Mouse (Mus musculus) midbrain, embryonic 14.5 days (tissue): ENCODE results near the gene Zfp607b. TPM values are rescaled to one million over a fixed set of nuclear protein-coding genes. Genes with fewer than 3 reads are reported as not detected.

Experiments
- ATAC-seq: fragments of 200-750 bp; cut with Nextera tagmentation; 2 replicates; pipeline ENCODE4 v1.8.0; 2017; ENCODE audit warnings: moderate number of reproducible peaks, moderate library complexity; ENCODE audit not compliant: low FRiP score, low TSS enrichment
- DNase-seq: peaks from one replicate; pipeline ENCODE4 v3.0.0-alpha.2; 2015
- H3K27ac ChIP-seq: fragments of 300-500 bp; sonication (generic); replicated peaks from 2 replicates; pipeline ENCODE4 v1.5.1; 2014; ENCODE audit warnings: mild to moderate bottlenecking, low read depth, low read length, moderate library complexity
- H3K27me3 ChIP-seq: fragments of 300-500 bp; sonication (generic); 2 replicates; pipeline ENCODE4 v1.6.1; 2014; ENCODE audit warnings: low read length, control low read depth, mixed read lengths; ENCODE audit not compliant: control insufficient read depth, insufficient read depth
- H3K36me3 ChIP-seq: fragments of 300-500 bp; sonication (generic); 2 replicates; pipeline ENCODE4 v1.6.1; 2014; ENCODE audit warnings: low read length, control low read depth; ENCODE audit not compliant: control insufficient read depth, insufficient read depth
- H3K4me1 ChIP-seq: fragments of 300-500 bp; sonication (generic); 2 replicates; pipeline ENCODE4 v1.6.1; 2014; ENCODE audit warnings: mild to moderate bottlenecking, antibody characterized with exemption, low read length, control low read depth; ENCODE audit not compliant: control insufficient read depth, insufficient read depth
- H3K4me2 ChIP-seq: fragments of 300-500 bp; sonication (generic); 2 replicates; pipeline ENCODE4 v1.6.1; 2014; ENCODE audit warnings: mild to moderate bottlenecking, low read length, moderate library complexity
- H3K4me3 ChIP-seq: fragments of 300-500 bp; sonication (generic); replicated peaks from 2 replicates; pipeline ENCODE4 v1.5.1; 2014; ENCODE audit warnings: low read depth, low read length
- H3K9ac ChIP-seq: fragments of 300-500 bp; sonication (generic); replicated peaks from 2 replicates; pipeline ENCODE4 v1.6.1; 2014; ENCODE audit warnings: mild to moderate bottlenecking, low read length, moderate library complexity
- H3K9me3 ChIP-seq: fragments of 300-500 bp; sonication (generic); 2 replicates; pipeline ENCODE4 v1.6.1; 2016; ENCODE audit warnings: low read length, control low read depth, mixed read lengths; ENCODE audit not compliant: control insufficient read depth
- WGBS: fragments of 180-500 bp; shearing (Covaris S2); extraction: QIAGEN DNeasy Blood & Tissue Kit; methylation state at CpG from one replicate; pipeline ENCODE4 v1.1.7; 2014; 5-methylcytosine and 5-hydroxymethylcytosine counted together
- polyA plus RNA-seq: library from polyadenylated mRNA; unstranded; fragments of >200 nt; fragmentation: Nextera tagmentation; extraction: Ambion mirVana; gene quantifications from 2 replicates; pipeline ENCODE4 v1.2.1, GENCODE M21; 2014

Zfp607b gene
- polyA plus RNA-seq, 1 experiment from 2014 or later = 15.1 TPM

- Histone ChIP-seq H3K36me3 (peaks cover 47% of the 10 kb centered on the region), H3K9me3 (no peaks in the 10 kb centered on the region), H3K4me1 (peaks cover 11% of the 10 kb centered on the region; the same call in 1 of the 2 replicates), H3K4me2 (no peak overlapping the region), H3K9ac (no peak overlapping the region), H3K4me3 (no peak overlapping the region), H3K27me3 (no peaks in the 10 kb centered on the region), H3K27ac (no peak overlapping the region)
- ATAC-seq (no peak), DNase-seq (no peak)
- WGBS = 81% methylated on average over 11 of the region's 11 CpGs
Observed at GRCm38 (mm10) chr7:27655545-27655944, 33.6 kb upstream of the Zfp607b start.

DNA sequence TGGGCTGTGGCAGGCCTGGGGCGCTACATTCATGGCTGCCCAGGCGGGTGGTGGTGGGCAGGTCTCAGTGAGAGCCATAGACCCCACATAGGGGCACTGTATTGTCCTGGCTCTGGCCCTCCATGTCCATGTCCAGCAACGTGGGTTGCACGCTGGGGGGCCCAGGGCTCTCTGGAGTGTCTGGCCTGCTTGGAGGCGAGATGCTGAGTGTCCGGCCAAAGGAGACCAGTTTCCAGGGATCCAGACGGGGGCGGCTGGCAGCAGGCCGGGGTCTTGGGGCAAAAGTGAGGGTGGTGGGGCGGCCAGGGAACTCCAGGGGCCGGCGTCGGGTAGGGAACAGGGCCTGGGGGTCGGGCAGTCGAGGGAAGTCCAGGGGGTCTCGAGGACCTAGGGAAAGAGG is 32.5 kb upstream of the Zfp607b start:
- no peak overlapping the region for H3K9ac ChIP-seq
- no peaks in the 10 kb centered on the region for H3K9me3 ChIP-seq
- no peak for ATAC-seq
- H3K4me2 ChIP-seq = no peak overlapping the region
- 89% methylated on average over 16 of the region's 16 CpGs for WGBS
- DNase-seq = no peak
- peaks cover 11% of the 10 kb centered on the region; the same call in 1 of the 2 replicates for H3K4me1 ChIP-seq
- no peak overlapping the region for H3K27ac ChIP-seq
- no peaks in the 10 kb centered on the region for H3K27me3 ChIP-seq
- peaks cover 57% of the 10 kb centered on the region for H3K36me3 ChIP-seq
- H3K4me3 ChIP-seq = no peak overlapping the region

GRCm38 (mm10) chr7:27657824-27658395 is 31.2 kb upstream of the Zfp607b start:
- Histone ChIP-seq H3K36me3 (peaks cover 65% of the 10 kb centered on the region), H3K4me1 (peaks cover 10% of the 10 kb centered on the region; the same call in 1 of the 2 replicates)

DNA sequence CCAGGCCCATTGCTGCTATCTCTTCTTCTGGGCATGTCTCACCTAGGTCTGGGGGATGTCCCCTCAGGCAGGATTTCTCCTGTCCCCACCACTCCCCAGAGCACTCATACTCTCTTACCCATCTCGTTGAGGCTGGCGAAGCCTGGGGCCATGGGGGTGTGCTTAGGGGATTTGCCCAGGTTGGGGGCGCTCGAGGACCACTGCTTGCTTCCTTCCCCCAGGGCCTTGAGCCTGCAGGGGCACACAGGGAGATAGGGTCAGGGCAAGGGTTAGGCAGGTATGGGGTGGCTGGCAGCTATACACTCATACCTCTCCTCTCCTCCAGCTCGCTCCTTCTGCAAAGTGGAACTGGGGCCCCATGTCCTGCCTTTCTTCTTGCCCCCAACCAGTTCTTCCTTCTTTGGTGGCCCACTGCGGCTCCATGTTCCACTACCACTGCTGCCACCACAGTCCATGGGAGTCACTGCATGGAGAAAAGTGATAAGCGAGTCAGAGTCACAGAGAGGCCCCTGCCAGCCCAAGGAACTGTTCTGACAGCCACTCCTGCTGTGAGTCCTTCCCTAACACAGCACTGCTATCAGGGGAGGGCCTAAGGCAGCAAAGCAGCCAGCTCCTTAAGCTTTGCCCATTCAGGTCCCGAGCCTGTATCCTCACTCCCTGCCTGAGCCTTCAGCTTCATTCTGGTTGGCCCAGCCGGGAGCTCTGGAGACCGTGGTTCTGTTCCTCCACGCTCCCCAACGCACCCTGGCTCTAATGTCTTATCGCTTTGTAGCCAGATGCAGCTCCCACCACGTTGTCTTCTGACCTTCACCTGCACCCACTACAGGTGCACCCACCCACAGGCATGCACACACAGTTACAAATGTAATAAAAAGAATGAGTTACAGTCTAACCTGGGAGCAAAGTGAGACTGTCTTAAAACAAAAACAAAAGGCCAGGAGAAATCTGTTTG is 30.2 kb upstream of the Zfp607b start:
- Histone ChIP-seq H3K9ac (no peak overlapping the region), H3K27ac (no peak overlapping the region), H3K27me3 (no peaks in the 10 kb centered on the region), H3K4me2 (no peak overlapping the region), H3K9me3 (no peaks in the 10 kb centered on the region), H3K36me3 (peaks cover 69% of the 10 kb centered on the region), H3K4me3 (no peak overlapping the region), H3K4me1 (peaks cover 6% of the 10 kb centered on the region; the same call in 1 of the 2 replicates)
- WGBS = 65% methylated on average over 14 of the region's 14 CpGs
- no peak for ATAC-seq
- DNase-seq = no peak

More at GRCm38 (mm10) chr7:27657824-27658395, 31.2 kb upstream of the Zfp607b start:
- ATAC-seq (no peak), DNase-seq (no peak)
- H3K27me3 ChIP-seq = no peaks in the 10 kb centered on the region
- no peak overlapping the region for H3K27ac ChIP-seq
- H3K4me2 ChIP-seq = no peak overlapping the region
- H3K9ac ChIP-seq = no peak overlapping the region
- H3K9me3 ChIP-seq = no peaks in the 10 kb centered on the region
- WGBS = 36% methylated on average over 52 of the region's 53 CpGs
- no peak overlapping the region for H3K4me3 ChIP-seq

GRCm38 (mm10) chr7:27662038-27662437 is 27.1 kb upstream of the Zfp607b start:
- Histone ChIP-seq H3K36me3 (peaks cover 83% of the 10 kb centered on the region), H3K4me3 (no peak overlapping the region), H3K9me3 (no peaks in the 10 kb centered on the region), H3K27ac (no peak overlapping the region), H3K9ac (no peak overlapping the region), H3K4me1 (no peaks in the 10 kb centered on the region), H3K4me2 (no peak overlapping the region), H3K27me3 (no peaks in the 10 kb centered on the region)
- DNase-seq (no peak), ATAC-seq (no peak)
- WGBS = 94% methylated on average over 4 of the region's 4 CpGs

DNA sequence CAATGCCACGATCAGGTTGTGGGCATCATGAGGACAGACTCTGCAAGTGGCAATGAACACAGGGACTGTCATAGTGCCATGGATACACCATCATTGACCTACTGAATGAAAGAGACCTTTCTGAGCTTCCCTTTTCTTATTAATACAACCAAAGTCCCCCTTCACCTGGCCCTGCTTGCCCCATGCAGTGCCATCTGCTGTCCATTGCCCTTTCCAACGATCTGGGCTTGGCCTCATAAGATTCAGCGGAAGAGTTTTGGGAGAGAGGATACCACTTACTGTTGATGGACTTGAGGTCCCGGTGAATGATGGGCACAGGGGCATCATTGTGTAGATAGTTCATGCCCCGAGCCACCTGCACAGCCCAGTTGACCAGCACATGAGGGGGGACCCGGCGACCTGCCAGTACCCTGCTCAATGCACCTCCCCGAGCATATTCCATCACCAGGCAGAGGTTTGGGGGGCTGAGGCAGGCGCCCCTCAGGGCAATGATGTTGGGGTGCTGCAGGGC is 16.0 kb upstream of the Zfp607b start:
- WGBS = 59% methylated on average over 9 of the region's 9 CpGs
- no peaks in the 10 kb centered on the region for H3K27me3 ChIP-seq
- H3K9me3 ChIP-seq = no peaks in the 10 kb centered on the region
- H3K9ac ChIP-seq = peak overlapping the region; percentile 89
- no peak overlapping the region for H3K27ac ChIP-seq
- no peak for ATAC-seq
- peaks cover 31% of the 10 kb centered on the region for H3K4me1 ChIP-seq
- H3K4me2 ChIP-seq = peak overlapping the region; percentile 98
- DNase-seq = no peak
- H3K4me3 ChIP-seq = peak overlapping the region; percentile 94
- H3K36me3 ChIP-seq = peaks cover 8% of the 10 kb centered on the region; the same call in 1 of the 2 replicates

- Histone ChIP-seq H3K36me3 (0 out of 2 replicates have a peak, but pooled peaks cover 5% of the 10 kb centered on the region), H3K4me1 (peaks cover 31% of the 10 kb centered on the region), H3K9ac (peak overlapping the region; percentile 89), H3K27ac (peak overlapping the region; percentile 86; the same call in 1 of the 2 replicates), H3K4me2 (peak overlapping the region; percentile 98), H3K9me3 (no peaks in the 10 kb centered on the region), H3K27me3 (no peaks in the 10 kb centered on the region), H3K4me3 (peak overlapping the region; percentile 94)
- 1% methylated on average over 52 of the region's 52 CpGs for WGBS
- ATAC-seq = peak; percentile 22
- DNase-seq = peak; percentile 48
Observed at GRCm38 (mm10) chr7:27673575-27674131, 15.5 kb upstream of the Zfp607b start.

DNA sequence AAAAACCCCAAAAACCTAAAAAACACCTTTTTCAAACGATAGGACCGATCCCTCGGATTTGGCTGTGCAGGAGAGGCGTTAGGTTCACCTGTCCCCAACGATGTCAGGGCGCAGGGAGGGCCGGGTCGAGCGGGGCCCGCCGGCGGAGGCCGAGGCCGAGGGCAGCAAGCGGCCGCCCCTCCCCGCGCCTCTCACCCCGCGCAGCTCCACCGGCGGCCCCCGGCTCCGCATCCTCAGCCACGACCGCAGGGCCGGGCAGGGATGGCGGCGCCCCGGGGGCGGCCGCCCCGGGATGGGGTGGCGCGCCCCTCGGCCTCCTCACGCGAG is 15.0 kb upstream of the Zfp607b start:
- peak overlapping the region; percentile 98 for H3K4me2 ChIP-seq
- peak overlapping the region; percentile 86 for H3K27ac ChIP-seq
- H3K27me3 ChIP-seq = no peaks in the 10 kb centered on the region
- H3K4me1 ChIP-seq = peaks cover 31% of the 10 kb centered on the region
- H3K9ac ChIP-seq = peak overlapping the region; percentile 89
- H3K36me3 ChIP-seq = 0 out of 2 replicates have a peak, but pooled peaks cover 5% of the 10 kb centered on the region
- no peaks in the 10 kb centered on the region for H3K9me3 ChIP-seq
- DNase-seq (no peak), ATAC-seq (no peak; the same call in 1 of the 2 replicates)
- WGBS = under 1% methylated on average over 37 of the region's 38 CpGs
- peak overlapping the region; percentile 94 for H3K4me3 ChIP-seq
